Mouse (Mus musculus): ENCODE measurements around the gene Drd3. TPM values are rescaled to one million over a fixed set of nuclear protein-coding genes. Genes with fewer than 3 reads are reported as not detected.

The Drd3 gene
- 0.45 and 0.69 TPM in 2 replicates for total RNA-seq (2012; rRNA removed)

GRCm38 (mm10) chr16:43753751-43754150 lies at the start of gene Drd3:
TSS of gene Drd3 (plus strand) at chr16:43754026.
- H3K4me1 ChIP-seq (ENCODE audit: control insufficient read depth in 2 of 2, insufficient read depth in 2 of 2, low read length in 2 of 2, poor library complexity in 1 of 2): no peaks in the 10 kb centered on the region; a peak in 1 of 4 replicates
- TF ChIP-seq ZNF384 (IDR thresholded peaks at IDR 0.05; ENCODE audit: low read depth, low read length) (peak; percentile 76; the same call in 1 of the 2 replicates), CHD2 (IDR thresholded peaks at IDR 0.05; ENCODE audit: low read depth, low read length) (no peak)
- no peak within 1 kb of the TSS; a peak in 1 of 4 replicates for H3K4me3 ChIP-seq (ENCODE audit: insufficient read depth in 1 of 2, low read depth in 1 of 2, low read length in 2 of 2, poor library complexity in 1 of 2, severe bottlenecking in 1 of 2)
- DNase-seq (ENCODE audit: low read depth, low spot score): peak; percentile 25
- H3K9ac ChIP-seq (ENCODE audit: insufficient read depth, low read depth, low read length, poor library complexity, severe bottlenecking): no peak within 1 kb of the TSS
- H3K27ac ChIP-seq (ENCODE audit: insufficient read depth, low read depth, low read length, poor library complexity, severe bottlenecking): no peak within 1 kb of the TSS
- H3K36me3 ChIP-seq (ENCODE audit: control insufficient read depth, insufficient read depth, low read length, poor library complexity, severe bottlenecking): no peaks in the 10 kb centered on the region
- in situ Hi-C loops (cut with MboI; ENCODE audit: low sequenced_read_pairs in 2 of 2, unreplicated experiment in 2 of 2): no loop called here
- H3K9me3 ChIP-seq (ENCODE audit: control insufficient read depth, insufficient read depth, low read depth, low read length): no peaks in the 10 kb centered on the region

- TF ChIP-seq CHD2 (IDR thresholded peaks at IDR 0.05; ENCODE audit: low read depth, low read length) (no peak), MAFK (IDR thresholded peaks at IDR 0.05; ENCODE audit: insufficient read depth, low read depth, low read length) (no peak), ZC3H11A (IDR thresholded peaks at IDR 0.05; ENCODE audit: borderline replicate concordance, low read depth, low read length) (no peak), ZNF384 (IDR thresholded peaks at IDR 0.05; ENCODE audit: low read depth, low read length) (no peak), HCFC1 (IDR thresholded peaks at IDR 0.05; ENCODE audit: borderline replicate concordance, insufficient read depth, low read length) (no peak)
- Histone ChIP-seq H3K4me1 (ENCODE audit: control insufficient read depth in 2 of 2, insufficient read depth in 2 of 2, low read length in 2 of 2, poor library complexity in 1 of 2) (no peaks in the 10 kb centered on the region; a peak in 1 of 4 replicates), H3K36me3 (ENCODE audit: control insufficient read depth, insufficient read depth, low read length, poor library complexity, severe bottlenecking) (no peaks in the 10 kb centered on the region), H3K9me3 (ENCODE audit: control insufficient read depth, insufficient read depth, low read depth, low read length) (no peaks in the 10 kb centered on the region), H3K27ac (ENCODE audit: insufficient read depth, low read depth, low read length, poor library complexity, severe bottlenecking) (no peak overlapping the region), H3K9ac (ENCODE audit: insufficient read depth, low read depth, low read length, poor library complexity, severe bottlenecking) (no peak overlapping the region), H3K4me3 (ENCODE audit: insufficient read depth in 1 of 2, low read depth in 1 of 2, low read length in 2 of 2, poor library complexity in 1 of 2, severe bottlenecking in 1 of 2) (no peak overlapping the region)
- no peak for DNase-seq (ENCODE audit: low read depth, low spot score)
- in situ Hi-C loops (cut with MboI; ENCODE audit: low sequenced_read_pairs in 2 of 2, unreplicated experiment in 2 of 2): loop anchor here in 1 of 2 experiments (25.0 kb wide), 1 partner anchor 1546 kb away; no protein-coding TSS in a partner anchor
Measured at GRCm38 (mm10) chr16:43708335-43709061, 45.3 kb upstream of the Drd3 start.

GRCm38 (mm10) chr16:43709062-43709413 lies 44.8 kb upstream of the Drd3 start:
- Histone ChIP-seq H3K4me1 (ENCODE audit: control insufficient read depth in 2 of 2, insufficient read depth in 2 of 2, low read length in 2 of 2, poor library complexity in 1 of 2) (no peaks in the 10 kb centered on the region; a peak in 1 of 4 replicates), H3K4me3 (ENCODE audit: insufficient read depth in 1 of 2, low read depth in 1 of 2, low read length in 2 of 2, poor library complexity in 1 of 2, severe bottlenecking in 1 of 2) (no peak overlapping the region), H3K9ac (ENCODE audit: insufficient read depth, low read depth, low read length, poor library complexity, severe bottlenecking) (no peak overlapping the region), H3K36me3 (ENCODE audit: control insufficient read depth, insufficient read depth, low read length, poor library complexity, severe bottlenecking) (no peaks in the 10 kb centered on the region), H3K9me3 (ENCODE audit: control insufficient read depth, insufficient read depth, low read depth, low read length) (no peaks in the 10 kb centered on the region), H3K27ac (ENCODE audit: insufficient read depth, low read depth, low read length, poor library complexity, severe bottlenecking) (no peak overlapping the region)
- TF ChIP-seq CHD2 (IDR thresholded peaks at IDR 0.05; ENCODE audit: low read depth, low read length) (no peak), HCFC1 (IDR thresholded peaks at IDR 0.05; ENCODE audit: borderline replicate concordance, insufficient read depth, low read length) (no peak), ZNF384 (IDR thresholded peaks at IDR 0.05; ENCODE audit: low read depth, low read length) (no peak), MAFK (IDR thresholded peaks at IDR 0.05; ENCODE audit: insufficient read depth, low read depth, low read length) (no peak), ZC3H11A (IDR thresholded peaks at IDR 0.05; ENCODE audit: borderline replicate concordance, low read depth, low read length) (no peak)
- in situ Hi-C loops (cut with MboI; ENCODE audit: low sequenced_read_pairs in 2 of 2, unreplicated experiment in 2 of 2): loop anchor here in 1 of 2 experiments (25.0 kb wide), 1 partner anchor 1547 kb away; no protein-coding TSS in a partner anchor
- no peak for DNase-seq (ENCODE audit: low read depth, low spot score)

GRCm38 (mm10) chr16:43709432-43710133 lies 44.2 kb upstream of the Drd3 start:
- in situ Hi-C loops (cut with MboI; ENCODE audit: low sequenced_read_pairs in 2 of 2, unreplicated experiment in 2 of 2): loop anchor here in 1 of 2 experiments (25.0 kb wide), 1 partner anchor 1547 kb away; no protein-coding TSS in a partner anchor
- no peak overlapping the region for H3K27ac ChIP-seq (ENCODE audit: insufficient read depth, low read depth, low read length, poor library complexity, severe bottlenecking)
- DNase-seq (ENCODE audit: low read depth, low spot score): no peak

More at GRCm38 (mm10) chr16:43709432-43710133, 44.2 kb upstream of the Drd3 start:
- Histone ChIP-seq H3K4me3 (ENCODE audit: insufficient read depth in 1 of 2, low read depth in 1 of 2, low read length in 2 of 2, poor library complexity in 1 of 2, severe bottlenecking in 1 of 2) (no peak overlapping the region), H3K9me3 (ENCODE audit: control insufficient read depth, insufficient read depth, low read depth, low read length) (no peaks in the 10 kb centered on the region), H3K36me3 (ENCODE audit: control insufficient read depth, insufficient read depth, low read length, poor library complexity, severe bottlenecking) (no peaks in the 10 kb centered on the region), H3K9ac (ENCODE audit: insufficient read depth, low read depth, low read length, poor library complexity, severe bottlenecking) (no peak overlapping the region), H3K4me1 (ENCODE audit: control insufficient read depth in 2 of 2, insufficient read depth in 2 of 2, low read length in 2 of 2, poor library complexity in 1 of 2) (no peaks in the 10 kb centered on the region; a peak in 1 of 4 replicates)
- TF ChIP-seq ZC3H11A (IDR thresholded peaks at IDR 0.05; ENCODE audit: borderline replicate concordance, low read depth, low read length) (no peak), CHD2 (IDR thresholded peaks at IDR 0.05; ENCODE audit: low read depth, low read length) (no peak), HCFC1 (IDR thresholded peaks at IDR 0.05; ENCODE audit: borderline replicate concordance, insufficient read depth, low read length) (no peak), ZNF384 (IDR thresholded peaks at IDR 0.05; ENCODE audit: low read depth, low read length) (no peak), MAFK (IDR thresholded peaks at IDR 0.05; ENCODE audit: insufficient read depth, low read depth, low read length) (no peak)
